Mouse (Mus musculus): Measurements from ENCODE around the gene Rnf217. TPM values are rescaled to one million over a fixed set of nuclear protein-coding genes. Genes with fewer than 3 reads are reported as not detected.

Gene Rnf217
- total and polyA plus RNA-seq, 3 experiments: not detected

DNA sequence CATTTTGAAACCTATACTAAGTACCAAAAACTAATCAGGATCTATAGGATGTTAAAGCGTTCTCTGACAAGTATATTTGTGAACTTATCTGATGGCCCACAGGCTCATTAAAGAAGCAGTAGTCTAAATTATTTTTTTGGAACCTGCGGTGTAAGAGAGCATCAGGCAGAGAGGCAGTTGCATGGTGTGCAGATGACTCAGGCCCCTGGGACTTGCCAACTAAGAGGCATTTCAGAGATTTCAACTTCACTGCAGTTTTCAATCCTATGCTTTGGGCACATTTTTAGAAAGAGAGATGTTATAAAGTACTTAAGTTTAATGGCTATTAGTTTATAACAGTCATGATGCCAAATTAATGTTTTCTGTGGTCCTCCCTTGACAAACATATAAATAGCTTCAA lies 73.9 kb downstream of the Rnf217 start:
- no peaks in the 10 kb centered on the region for H3K4me1 ChIP-seq (ENCODE audit: control insufficient read depth in 1 of 2, insufficient read depth in 2 of 2)
- dilution Hi-C loops (cut with MboI; ENCODE audit: extremely low pct_ligation_motif_present, extremely low pct_unique_long_range_greater_than_20kb, low sequenced_read_pairs): no loop called here
- no peaks in the 10 kb centered on the region for H3K9me3 ChIP-seq (replicated peaks; ENCODE audit: low read length)

GRCm38 (mm10) chr10:31533270-31533826 lies 75.6 kb downstream of the Rnf217 start:
- in situ Hi-C loops (cut with MboI; ENCODE audit: low pct_ligation_motif_present, low pct_unique_long_range_greater_than_20kb, low sequenced_read_pairs) (no loop called here), dilution Hi-C loops (cut with MboI; ENCODE audit: extremely low pct_ligation_motif_present, extremely low pct_unique_long_range_greater_than_20kb, low sequenced_read_pairs) (no loop called here)
- no peaks in the 10 kb centered on the region for H3K9me3 ChIP-seq (replicated peaks; ENCODE audit: low read length)
- no peaks in the 10 kb centered on the region for H3K79me2 ChIP-seq (replicated peaks; ENCODE audit: control insufficient read depth, extremely low read depth, insufficient read depth, poor library complexity, severe bottlenecking)
- no peak overlapping the region for H3K27ac ChIP-seq (ENCODE audit: insufficient read depth, low read depth)
- no peaks in the 10 kb centered on the region for H3K4me1 ChIP-seq (ENCODE audit: control insufficient read depth in 1 of 2, insufficient read depth in 2 of 2)
- H3K9ac ChIP-seq (ENCODE audit: insufficient read depth, low read depth): no peak overlapping the region
- H3K36me3 ChIP-seq (replicated peaks in 1 of 2; ENCODE audit: control insufficient read depth in 1 of 2, insufficient read depth in 1 of 2, low read length in 1 of 2): no peaks in the 10 kb centered on the region
- no peak overlapping the region for H3K4me3 ChIP-seq (replicated peaks in 1 of 3; ENCODE audit: low read depth in 2 of 3, low read length in 2 of 3, poor library complexity in 1 of 3)
- TF ChIP-seq KAT2A (IDR thresholded peaks at IDR 0.05; ENCODE audit: insufficient replicate concordance, low read length): no peak
- no peak for TF ChIP-seq NELFE (IDR thresholded peaks at IDR 0.05; ENCODE audit: low read depth, low read length)
- no peak for TF ChIP-seq TBP (conservative IDR thresholded peaks at IDR 0.05; ENCODE audit: low read depth, low read length)
- no peak for TF ChIP-seq RCOR1 (conservative IDR thresholded peaks at IDR 0.05; ENCODE audit: low read depth, low read length)
- no peak for TF ChIP-seq ZC3H11A (IDR thresholded peaks at IDR 0.05; ENCODE audit: low read depth, low read length)
- no peak for TF ChIP-seq MAX (IDR thresholded peaks at IDR 0.05; ENCODE audit: low read length)
- no peak for TF ChIP-seq USF2 (conservative IDR thresholded peaks at IDR 0.05; ENCODE audit: low read depth, low read length)
- TF ChIP-seq JUND (conservative IDR thresholded peaks at IDR 0.05; ENCODE audit: low read depth, low read length): no peak
- TF ChIP-seq ZMIZ1 (IDR thresholded peaks at IDR 0.05; ENCODE audit: low read depth, low read length): no peak
- TF ChIP-seq UBTF (IDR thresholded peaks at IDR 0.05; ENCODE audit: low read depth, low read length): no peak
- no peak for TF ChIP-seq CTCF (conservative IDR thresholded peaks at IDR 0.05 in 1 of 2, IDR thresholded peaks at IDR 0.05 in 1 of 2; ENCODE audit: low read depth in 2 of 2, low read length in 2 of 2)
- TF ChIP-seq USF1 (IDR thresholded peaks at IDR 0.05; ENCODE audit: low read depth, low read length): no peak
- no peak for TF ChIP-seq PAX5 (IDR thresholded peaks at IDR 0.05; ENCODE audit: low read length)
- no peak for DNase-seq (ENCODE audit: extremely low read depth)
- no peak overlapping the region for H3K4me2 ChIP-seq (ENCODE audit: insufficient read depth, low read depth, poor library complexity, severe bottlenecking)
- H3K27me3 ChIP-seq (replicated peaks): no peaks in the 10 kb centered on the region

More for the DNA sequence above, 73.9 kb downstream of the Rnf217 start:
- no peaks in the 10 kb centered on the region for H3K36me3 ChIP-seq (replicated peaks in 1 of 2; ENCODE audit: control insufficient read depth in 1 of 2, insufficient read depth in 1 of 2, low read length in 1 of 2)
- no peak overlapping the region for H3K4me2 ChIP-seq (ENCODE audit: insufficient read depth, low read depth, poor library complexity, severe bottlenecking)
- no peaks in the 10 kb centered on the region for H3K79me2 ChIP-seq (replicated peaks; ENCODE audit: control insufficient read depth, extremely low read depth, insufficient read depth, poor library complexity, severe bottlenecking)
- H3K4me3 ChIP-seq (replicated peaks in 1 of 3; ENCODE audit: low read depth in 2 of 3, low read length in 2 of 3, poor library complexity in 1 of 3): no peak overlapping the region
- in situ Hi-C loops (cut with MboI; ENCODE audit: low pct_ligation_motif_present, low pct_unique_long_range_greater_than_20kb, low sequenced_read_pairs): no loop called here
- H3K9ac ChIP-seq (ENCODE audit: insufficient read depth, low read depth): no peak overlapping the region
- DNase-seq (ENCODE audit: extremely low read depth): no peak
- H3K27me3 ChIP-seq (replicated peaks): no peaks in the 10 kb centered on the region
- TF ChIP-seq CTCF (conservative IDR thresholded peaks at IDR 0.05 in 1 of 2, IDR thresholded peaks at IDR 0.05 in 1 of 2; ENCODE audit: low read depth in 2 of 2, low read length in 2 of 2) (no peak), SMC3 (IDR thresholded peaks at IDR 0.05; ENCODE audit: low read depth, low read length) (no peak), KAT2A (IDR thresholded peaks at IDR 0.05; ENCODE audit: insufficient replicate concordance, low read length) (no peak), USF2 (conservative IDR thresholded peaks at IDR 0.05; ENCODE audit: low read depth, low read length) (no peak), MAZ (IDR thresholded peaks at IDR 0.05; ENCODE audit: low read depth, low read length) (no peak), JUND (conservative IDR thresholded peaks at IDR 0.05; ENCODE audit: low read depth, low read length) (no peak), PAX5 (IDR thresholded peaks at IDR 0.05; ENCODE audit: low read length) (no peak), TBP (conservative IDR thresholded peaks at IDR 0.05; ENCODE audit: low read depth, low read length) (no peak), SIN3A (IDR thresholded peaks at IDR 0.05; ENCODE audit: low read length) (no peak)
- H3K27ac ChIP-seq (ENCODE audit: insufficient read depth, low read depth): no peak overlapping the region
